Mouse (Mus musculus) myocyte (in vitro differentiated cells): Measurements from ENCODE around the gene Plk1. TPM values are rescaled to one million over a fixed set of nuclear protein-coding genes. Genes with fewer than 3 reads are reported as not detected.

Source experiments
- H3K27me3 ChIP-seq: one replicate; pipeline ENCODE4 v1.6.1; 2011; ENCODE audit not compliant: control insufficient read depth, insufficient read depth, insufficient read length
- H3K36me3 ChIP-seq: one replicate; pipeline ENCODE4 v1.6.1; 2011; ENCODE audit not compliant: control insufficient read depth, insufficient read depth
- H3K4me2 ChIP-seq: one replicate; pipeline ENCODE4 v1.6.1; 2011; ENCODE audit warnings: low read depth, control low read depth
- H3K4me3 ChIP-seq: one replicate; pipeline ENCODE4 v1.5.1; 2011; ENCODE audit warnings: mild to moderate bottlenecking, control low read depth, moderate library complexity
- H3K79me2 ChIP-seq: one replicate; pipeline ENCODE4 v1.6.1; 2011; ENCODE audit not compliant: control insufficient read depth, insufficient read depth
- H3ac ChIP-seq: one replicate; pipeline ENCODE4 v1.6.1; 2011; ENCODE audit not compliant: control insufficient read depth, insufficient read length
- CEBPB ChIP-seq: IDR thresholded peaks from 2 replicates; pipeline ENCODE4 v1.6.1; 2011; ENCODE audit warnings: mild to moderate bottlenecking, moderate library complexity; ENCODE audit not compliant: poor library complexity, insufficient read depth, severe bottlenecking
- E2F4 ChIP-seq: IDR thresholded peaks from one replicate; pipeline ENCODE4 v1.6.1; 2011; ENCODE audit warnings: mild to moderate bottlenecking, control low read depth, moderate library complexity; ENCODE audit not compliant: insufficient read depth
- MAX ChIP-seq: IDR thresholded peaks from one replicate; pipeline ENCODE4 v1.6.1; 2011; ENCODE audit warnings: low read depth, mild to moderate bottlenecking, control low read depth
- MYOD1 ChIP-seq, 3 experiments: IDR thresholded peaks; one replicate each; pipeline ENCODE4 v1.6.1; 2011; ENCODE audit warnings: control low read depth in 2 of 3, low read depth in 2 of 3, mild to moderate bottlenecking in 2 of 3, moderate library complexity in 1 of 3; ENCODE audit not compliant: insufficient read length in 2 of 3, control insufficient read depth in 1 of 3
- MYOG ChIP-seq, 3 experiments: IDR thresholded peaks; one replicate each; pipeline ENCODE4 v1.6.1; 2011; ENCODE audit warnings: control low read depth in 2 of 3, low read depth in 2 of 3, mild to moderate bottlenecking in 2 of 3; ENCODE audit not compliant: insufficient read length in 2 of 3, control insufficient read depth in 1 of 3, insufficient read depth in 1 of 3
- POLR2A ChIP-seq: IDR thresholded peaks from one replicate; pipeline ENCODE4 v1.6.1; 2011; ENCODE audit warnings: low read depth, mild to moderate bottlenecking, control low read depth, moderate library complexity; ENCODE audit not compliant: insufficient read length
- POLR2AphosphoS2 ChIP-seq: IDR thresholded peaks from one replicate; pipeline ENCODE4 v1.6.1; 2011; ENCODE audit warnings: low read depth, control low read depth; ENCODE audit not compliant: insufficient read length
- REST ChIP-seq: IDR thresholded peaks from one replicate; pipeline ENCODE4 v1.6.1; 2011; ENCODE audit warnings: mild to moderate bottlenecking, control low read depth, moderate library complexity; ENCODE audit not compliant: insufficient read depth, insufficient read length
- SRF ChIP-seq: IDR thresholded peaks from one replicate; pipeline ENCODE4 v1.6.1; 2011; ENCODE audit warnings: low read depth; ENCODE audit not compliant: control insufficient read depth, insufficient read length
- TCF12 ChIP-seq: IDR thresholded peaks from one replicate; pipeline ENCODE4 v1.6.1; 2011; ENCODE audit warnings: mild to moderate bottlenecking, control low read depth; ENCODE audit not compliant: poor library complexity, insufficient read depth, severe bottlenecking
- TCF3 ChIP-seq: IDR thresholded peaks from one replicate; pipeline ENCODE4 v1.6.1; 2011; ENCODE audit warnings: low read depth, control low read depth; ENCODE audit not compliant: insufficient read length
- USF1 ChIP-seq: IDR thresholded peaks from one replicate; pipeline ENCODE4 v1.6.1; 2011; ENCODE audit warnings: low read depth, mild to moderate bottlenecking, control low read depth, moderate library complexity
- polyA plus RNA-seq: library from polyadenylated mRNA; unstranded; fragments of >200 nt; fragmentation: generic; extraction: Trizol; gene quantifications from one replicate; pipeline ENCODE4 v1.2.1, GENCODE M21; 2012; ENCODE audit warnings: missing spikeins

Plk1 gene
- polyA plus RNA-seq, 1 experiment, result 57.8 TPM

GRCm38 (mm10) chr7:122180720-122181119, 21.5 kb downstream of the Plk1 start:
- H3ac ChIP-seq, result no peak overlapping the region
- H3K27me3 ChIP-seq, result peaks cover 25% of the 10 kb centered on the region
- TF ChIP-seq MYOG (IDR thresholded peaks at IDR 0.05; ENCODE audit: control insufficient read depth in 1 of 3, insufficient read depth in 1 of 3, insufficient read length in 2 of 3, low read depth in 2 of 3) (no peak), SRF (no peak)
- H3K36me3 ChIP-seq, result no peaks in the 10 kb centered on the region
- no peak overlapping the region for H3K4me3 ChIP-seq
- H3K4me2 ChIP-seq, result no peak overlapping the region
- no peaks in the 10 kb centered on the region for H3K79me2 ChIP-seq

- TF ChIP-seq REST (no peak), USF1 (no peak), POLR2AphosphoS2 (no peak), CEBPB (no peak), TCF12 (no peak), TCF3 (no peak), POLR2A (no peak), MYOG (IDR thresholded peaks at IDR 0.05; ENCODE audit: control insufficient read depth in 1 of 3, insufficient read depth in 1 of 3, insufficient read length in 2 of 3, low read depth in 2 of 3) (no peak), SRF (no peak), MYOD1 (IDR thresholded peaks at IDR 0.05; ENCODE audit: control insufficient read depth in 1 of 3, insufficient read length in 2 of 3, low read depth in 2 of 3) (no peak), E2F4 (no peak), MAX (no peak)
Measured at GRCm38 (mm10) chr7:122184569-122184968, 25.3 kb downstream of the Plk1 start.

GRCm38 (mm10) chr7:122186043-122186442, 26.8 kb downstream of the Plk1 start, which contains the start of gene Ern2:
Gene Ern2, minus strand, starts transcription at chr7:122186207.
- no peak within 1 kb of the TSS for H3K4me2 ChIP-seq
- no peak within 1 kb of the TSS for H3ac ChIP-seq
- no peaks in the 10 kb centered on the region for H3K79me2 ChIP-seq
- H3K36me3 ChIP-seq, result no peaks in the 10 kb centered on the region
- no peak within 1 kb of the TSS for H3K4me3 ChIP-seq
- TF ChIP-seq MYOG (IDR thresholded peaks at IDR 0.05; ENCODE audit: control insufficient read depth in 1 of 3, insufficient read depth in 1 of 3, insufficient read length in 2 of 3, low read depth in 2 of 3) (no peak), TCF12 (no peak), SRF (no peak), POLR2AphosphoS2 (no peak), MAX (no peak), REST (no peak), POLR2A (no peak), CEBPB (no peak)
- peaks cover 16% of the 10 kb centered on the region for H3K27me3 ChIP-seq

More at GRCm38 (mm10) chr7:122184569-122184968, 25.3 kb downstream of the Plk1 start:
- Histone ChIP-seq H3ac (no peak overlapping the region), H3K4me2 (no peak overlapping the region), H3K27me3 (peaks cover 20% of the 10 kb centered on the region), H3K36me3 (no peaks in the 10 kb centered on the region), H3K79me2 (no peaks in the 10 kb centered on the region), H3K4me3 (no peak overlapping the region)

GRCm38 (mm10) chr7:122189484-122189883, 30.2 kb downstream of the Plk1 start:
- no peaks in the 10 kb centered on the region for H3K79me2 ChIP-seq
- no peaks in the 10 kb centered on the region for H3K36me3 ChIP-seq
- no peak overlapping the region for H3ac ChIP-seq
- H3K27me3 ChIP-seq, result peaks cover 2% of the 10 kb centered on the region
- no peak overlapping the region for H3K4me3 ChIP-seq
- TF ChIP-seq MYOD1 (IDR thresholded peaks at IDR 0.05; ENCODE audit: control insufficient read depth in 1 of 3, insufficient read length in 2 of 3, low read depth in 2 of 3) (no peak), POLR2A (no peak), MYOG (IDR thresholded peaks at IDR 0.05; ENCODE audit: control insufficient read depth in 1 of 3, insufficient read depth in 1 of 3, insufficient read length in 2 of 3, low read depth in 2 of 3) (no peak), TCF12 (no peak), POLR2AphosphoS2 (no peak), E2F4 (no peak), CEBPB (no peak), USF1 (no peak), REST (no peak), SRF (no peak), MAX (no peak), TCF3 (no peak)
- no peak overlapping the region for H3K4me2 ChIP-seq

- TF ChIP-seq E2F4, result no peak
- no peak for TF ChIP-seq CEBPB
- TF ChIP-seq TCF12, result no peak
- TF ChIP-seq MYOD1 (IDR thresholded peaks at IDR 0.05; ENCODE audit: control insufficient read depth in 1 of 3, insufficient read length in 2 of 3, low read depth in 2 of 3), result no peak
- no peak for TF ChIP-seq MYOG (IDR thresholded peaks at IDR 0.05; ENCODE audit: control insufficient read depth in 1 of 3, insufficient read depth in 1 of 3, insufficient read length in 2 of 3, low read depth in 2 of 3)
- TF ChIP-seq POLR2AphosphoS2, result no peak
- TF ChIP-seq TCF3, result no peak
- no peak for TF ChIP-seq POLR2A
- no peak for TF ChIP-seq USF1
- TF ChIP-seq SRF, result no peak
- TF ChIP-seq MAX, result no peak
- TF ChIP-seq REST, result no peak
- H3K4me3 ChIP-seq, result no peak overlapping the region
- no peaks in the 10 kb centered on the region for H3K36me3 ChIP-seq
- no peak overlapping the region for H3K4me2 ChIP-seq
- no peaks in the 10 kb centered on the region for H3K27me3 ChIP-seq
- no peaks in the 10 kb centered on the region for H3K79me2 ChIP-seq
- H3ac ChIP-seq, result no peak overlapping the region
Measured at GRCm38 (mm10) chr7:122191097-122191496, 31.9 kb downstream of the Plk1 start.
